Mouse (Mus musculus) embryonic facial prominence, embryonic 15.5 days (tissue): ENCODE results near the gene 2610021A01Rik. TPM values are rescaled to one million over a fixed set of nuclear protein-coding genes. Genes with fewer than 3 reads are reported as not detected.
"Not testable (repeated sequence)": the region's sequence is repeated elsewhere in the genome, so short reads cannot be mapped to it uniquely, and the experiment has no call there.

Experiments used
- ATAC-seq: fragments of 200-750 bp; cut with Nextera tagmentation; 2 replicates; pipeline ENCODE4 v1.8.0; 2017; ENCODE audit warnings: low read depth, moderate TSS enrichment; ENCODE audit not compliant: insufficient number of reproducible peaks, low FRiP score, low TSS enrichment
- H3K27ac ChIP-seq: fragments of 300-500 bp; sonication (generic); replicated peaks from 2 replicates; pipeline ENCODE4 v1.5.1; 2015; ENCODE audit warnings: mild to moderate bottlenecking, inconsistent platforms
- H3K27me3 ChIP-seq: fragments of 300-500 bp; sonication (generic); 2 replicates; pipeline ENCODE4 v1.6.1; 2015; ENCODE audit warnings: inconsistent platforms
- H3K36me3 ChIP-seq: fragments of 300-500 bp; sonication (generic); 2 replicates; pipeline ENCODE4 v1.6.1; 2015; ENCODE audit warnings: mild to moderate bottlenecking, inconsistent platforms
- H3K4me1 ChIP-seq: fragments of 300-500 bp; sonication (generic); 2 replicates; pipeline ENCODE4 v1.6.1; 2015; ENCODE audit warnings: inconsistent platforms
- H3K4me2 ChIP-seq: fragments of 300-500 bp; sonication (generic); replicated peaks from 2 replicates; pipeline ENCODE4 v1.6.1; 2015; ENCODE audit warnings: mild to moderate bottlenecking, inconsistent platforms
- H3K4me3 ChIP-seq: fragments of 300-500 bp; sonication (generic); replicated peaks from 2 replicates; pipeline ENCODE4 v1.5.1; 2015; ENCODE audit warnings: mild to moderate bottlenecking, inconsistent platforms
- H3K9ac ChIP-seq: fragments of 300-500 bp; sonication (generic); 2 replicates; pipeline ENCODE4 v1.6.1; 2015; ENCODE audit warnings: inconsistent platforms
- H3K9me3 ChIP-seq: fragments of 300-500 bp; sonication (generic); replicated peaks from 2 replicates; pipeline ENCODE4 v1.6.1; 2016; ENCODE audit warnings: inconsistent platforms
- WGBS: fragments of 180-500 bp; shearing (Covaris S2); methylation state at CpG from one replicate; pipeline ENCODE4 v1.1.7; 2015; 5-methylcytosine and 5-hydroxymethylcytosine counted together
- polyA plus RNA-seq: library from polyadenylated mRNA; unstranded; fragments of >200 nt; fragmentation: Nextera tagmentation; extraction: Ambion mirVana; gene quantifications from 2 replicates; pipeline ENCODE4 v1.2.1, GENCODE M21; 2015

The 2610021A01Rik gene
- polyA plus RNA-seq, 1 experiment from 2014 or later = 11.2 TPM

- peak; percentile 96 for ATAC-seq
- peak overlapping the region; percentile 61 for H3K4me3 ChIP-seq
- peak overlapping the region; percentile 73 for H3K4me2 ChIP-seq
- no peaks in the 10 kb centered on the region for H3K27me3 ChIP-seq
- H3K9me3 ChIP-seq = peaks cover 7% of the 10 kb centered on the region; the same call in 1 of the 2 replicates
- H3K27ac ChIP-seq = peak overlapping the region; percentile 98
- peak overlapping the region; percentile 50 for H3K9ac ChIP-seq
- under 1% methylated on average over 25 of the region's 26 CpGs for WGBS
- H3K36me3 ChIP-seq = peaks cover 42% of the 10 kb centered on the region
- H3K4me1 ChIP-seq = 0 out of 2 replicates have a peak, but pooled peaks cover 4% of the 10 kb centered on the region
Observed at GRCm38 (mm10) chr7:41633221-41633984, 34.4 kb downstream of the 2610021A01Rik start.

GRCm38 (mm10) chr7:41674326-41674725 lies 75.3 kb downstream of the 2610021A01Rik start:
- H3K9me3 ChIP-seq, H3K4me3 ChIP-seq, ATAC-seq, H3K27ac ChIP-seq, H3K4me2 ChIP-seq, H3K36me3 ChIP-seq, H3K4me1 ChIP-seq, H3K9ac ChIP-seq, H3K27me3 ChIP-seq: not testable (repeated sequence)
- WGBS = 59% methylated on average over 1 of the region's 1 CpGs

Other genes with a start within 250 kb of the 2610021A01Rik start
- gene AI987944, start 205.9 kb upstream of the 2610021A01Rik start, polyA plus RNA-seq = 11.2 and 13.3 TPM in 2 replicates
- gene Vmn2r57, start 150.5 kb upstream of the 2610021A01Rik start, polyA plus RNA-seq = 0.16 and 0.20 TPM in 2 replicates
- gene Gm20449, start 99.8 kb upstream of the 2610021A01Rik start, polyA plus RNA-seq = 0.11 and 0.32 TPM in 2 replicates
- 10.4 and 11.1 TPM in 2 replicates for gene AW146154, start 99.3 kb upstream of the 2610021A01Rik start, polyA plus RNA-seq
- gene Gm6871, start 25.6 kb upstream of the 2610021A01Rik start, polyA plus RNA-seq = not detected in 2 replicates
- 10.4 and 10.8 TPM in 2 replicates for gene Zfp788, start 34.0 kb downstream of the 2610021A01Rik start, polyA plus RNA-seq